Mouse (Mus musculus) bone marrow macrophage, adult 2 months (primary cell): ENCODE data around the gene Nabp2.

ENCODE experiments used
- CTCF ChIP-seq: IDR thresholded peaks from 2 replicates; pipeline ENCODE4 v1.5.1; 2012; ENCODE audit warnings: low read depth, mild to moderate bottlenecking, low read length, moderate library complexity
- POLR2A ChIP-seq: IDR thresholded peaks from 2 replicates; pipeline ENCODE4 v1.6.1; 2012; ENCODE audit warnings: mild to moderate bottlenecking, low read depth, low read length, borderline replicate concordance

GRCm38 (mm10) chr10:128433417-128433816, 22.1 kb upstream of the Nabp2 start:
- TF ChIP-seq CTCF (no peak), POLR2A (no peak)
